Mouse (Mus musculus): ENCODE data around the gene Trim31. TPM values are rescaled to one million over a fixed set of nuclear protein-coding genes. Genes with fewer than 3 reads are reported as not detected.

Trim31 gene
- polyA plus RNA-seq (2015; fragmentation: Nextera tagmentation; extraction: Ambion mirVana) = not detected in 2 replicates

DNA sequence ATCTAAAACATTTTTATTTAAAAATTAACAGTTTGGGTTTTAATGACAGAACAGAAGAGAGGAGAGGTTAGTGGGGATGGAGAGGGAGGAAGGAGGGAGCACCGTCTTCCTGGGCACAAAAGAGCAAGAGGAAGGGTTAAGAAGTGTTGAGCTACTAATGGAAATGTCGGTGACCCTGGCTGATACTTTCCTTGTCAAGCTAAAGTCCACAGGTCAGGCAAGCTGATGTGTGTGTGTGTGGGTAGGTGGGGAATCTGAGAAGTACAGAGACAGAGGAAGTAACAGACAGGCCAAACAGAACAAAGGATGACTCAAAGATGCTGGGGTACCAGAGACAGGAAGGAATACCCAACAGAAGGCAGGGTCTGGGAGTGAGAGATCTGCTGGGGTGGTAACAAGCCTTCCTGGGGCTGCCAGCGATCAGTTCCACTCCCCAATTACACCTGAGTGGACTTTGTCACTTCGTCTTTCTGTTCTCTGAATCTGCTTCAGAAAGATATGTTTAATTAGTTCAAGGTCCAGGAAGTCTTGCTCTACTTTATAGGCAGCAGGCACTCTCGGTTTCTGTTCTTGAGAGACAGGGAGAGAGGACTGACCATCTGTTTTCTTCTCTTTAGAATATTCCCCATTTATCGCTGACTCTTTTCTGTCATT, at the start of gene Trim31:
Gene Trim31 (plus strand): TSS at position 567 of the 654 bp plus-strand sequence.

DNA sequence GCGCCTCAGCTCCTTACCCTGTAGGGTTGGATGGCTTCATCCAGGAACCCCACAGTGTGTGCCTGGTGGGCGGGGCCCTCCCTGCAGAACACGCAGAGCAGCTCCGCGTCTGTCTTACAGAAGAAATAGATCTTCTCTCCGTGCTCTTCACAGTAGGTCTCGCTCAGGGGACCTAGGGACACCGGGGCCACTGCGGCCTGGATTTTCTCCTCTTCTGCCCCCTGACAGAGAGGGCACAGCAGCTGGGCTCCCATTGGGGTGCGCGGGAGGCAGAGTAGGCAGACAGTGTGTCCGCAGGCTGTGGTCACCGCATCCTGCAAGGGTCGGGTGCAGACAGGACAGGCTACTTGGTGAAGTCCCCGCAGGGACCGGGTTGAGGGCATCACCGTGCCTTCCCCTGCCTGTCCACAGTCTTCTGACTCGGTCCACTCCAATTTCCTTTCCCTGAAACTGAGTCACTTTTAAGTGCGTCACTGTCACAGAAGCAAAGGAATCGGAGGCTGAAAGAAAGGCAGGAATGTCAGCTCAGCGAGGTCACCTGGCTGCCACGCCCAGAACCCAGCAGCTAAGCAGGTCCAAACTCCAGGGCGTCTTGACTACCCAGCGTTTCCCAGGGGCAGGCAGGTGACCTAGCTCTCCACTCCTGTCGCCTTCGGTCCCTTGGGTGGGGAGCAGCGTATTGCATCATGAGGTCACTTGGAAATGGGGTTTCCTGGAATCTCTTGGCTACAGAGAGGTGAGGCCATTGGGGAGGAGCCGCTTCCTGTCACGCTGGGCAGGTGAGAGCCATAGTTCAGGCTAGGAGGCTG, 31.0 kb upstream of the Trim31 start, which contains the start of gene Trim15:
Gene Trim15 (minus strand): TSS at position 492 of the 809 bp plus-strand sequence.

GRCm38 (mm10) chr17:36869284-36869954, 28.5 kb upstream of the Trim31 start, which contains the start of gene Trim10:
TSS of gene Trim10 (plus strand) at chr17:36869574.

DNA sequence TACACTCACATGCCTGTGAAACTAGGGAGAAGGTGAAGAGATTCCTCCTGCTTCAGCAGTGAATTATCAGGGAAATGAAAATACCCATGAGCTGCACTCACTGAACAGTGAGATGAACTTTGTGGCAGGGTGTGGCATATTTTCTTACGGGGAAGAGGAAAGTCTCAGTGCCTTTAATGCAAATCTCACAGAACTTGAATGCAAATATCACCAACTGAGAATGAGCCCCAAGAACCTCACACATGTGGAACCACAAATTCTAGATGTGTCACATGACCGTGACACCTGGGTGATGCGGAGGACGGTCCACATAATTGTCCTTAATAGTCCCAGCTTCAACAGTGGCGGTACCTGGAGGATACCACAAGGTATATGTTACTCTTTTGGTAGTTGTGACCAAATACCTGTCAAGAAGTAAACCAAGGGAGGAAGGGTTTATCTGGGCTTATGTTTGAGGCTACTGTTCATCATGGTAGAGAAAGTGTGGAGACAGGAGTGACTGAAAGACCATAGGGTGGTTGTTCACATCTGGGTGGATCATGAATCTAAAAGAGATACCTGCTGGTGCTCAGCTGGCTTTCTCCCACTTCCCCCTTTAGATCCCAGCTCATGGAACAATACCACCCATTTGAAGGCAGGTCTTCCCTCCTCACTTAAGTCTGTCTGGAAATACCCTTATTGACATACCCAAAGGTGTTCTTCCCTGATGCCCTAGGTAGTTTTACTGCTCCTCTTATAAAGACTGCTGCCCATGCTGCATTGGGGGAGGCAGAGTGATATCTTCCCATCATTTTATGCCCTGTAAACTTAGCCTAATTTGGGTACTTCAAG, 7.6 kb upstream of the Trim31 start, which contains the start of gene Trim40:
Gene Trim40 (minus strand): TSS at position 51 of the 831 bp plus-strand sequence.

DNA sequence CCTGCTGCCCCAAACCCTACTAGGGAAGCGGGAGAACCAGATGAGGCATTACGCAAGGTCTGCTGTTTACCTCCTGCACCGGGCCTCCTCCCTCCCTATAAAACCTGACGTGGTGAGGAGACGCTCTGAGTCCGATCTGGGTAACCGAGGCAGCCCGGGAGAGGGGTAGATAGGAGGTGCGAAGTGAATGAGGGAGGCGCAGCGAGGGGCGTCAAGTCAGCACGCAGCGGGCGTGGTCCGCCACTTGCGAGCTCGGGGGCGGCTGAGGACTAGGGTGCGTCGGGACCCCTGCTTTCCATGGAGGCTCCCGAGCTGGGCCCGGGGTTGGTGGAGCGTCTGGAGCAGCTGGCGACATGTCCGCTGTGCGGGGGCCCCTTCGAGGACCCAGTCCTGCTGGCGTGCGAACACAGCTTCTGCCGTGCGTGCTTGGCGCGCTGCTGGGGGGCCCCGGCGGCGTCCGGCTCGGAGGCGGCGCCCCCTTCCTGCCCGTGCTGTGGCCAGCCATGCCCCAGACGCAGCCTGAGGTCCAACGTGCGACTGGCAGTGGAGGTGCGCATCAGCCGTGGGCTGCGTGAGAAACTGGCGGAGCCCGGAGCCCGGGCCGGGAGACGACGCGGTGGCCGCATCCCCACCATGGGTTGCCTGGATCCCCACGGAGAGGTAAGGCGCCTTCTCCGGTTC, 45.0 kb downstream of the Trim31 start, which contains the start of gene Rnf39:
Gene Rnf39 (plus strand): TSS at position 128 of the 681 bp plus-strand sequence.

DNA sequence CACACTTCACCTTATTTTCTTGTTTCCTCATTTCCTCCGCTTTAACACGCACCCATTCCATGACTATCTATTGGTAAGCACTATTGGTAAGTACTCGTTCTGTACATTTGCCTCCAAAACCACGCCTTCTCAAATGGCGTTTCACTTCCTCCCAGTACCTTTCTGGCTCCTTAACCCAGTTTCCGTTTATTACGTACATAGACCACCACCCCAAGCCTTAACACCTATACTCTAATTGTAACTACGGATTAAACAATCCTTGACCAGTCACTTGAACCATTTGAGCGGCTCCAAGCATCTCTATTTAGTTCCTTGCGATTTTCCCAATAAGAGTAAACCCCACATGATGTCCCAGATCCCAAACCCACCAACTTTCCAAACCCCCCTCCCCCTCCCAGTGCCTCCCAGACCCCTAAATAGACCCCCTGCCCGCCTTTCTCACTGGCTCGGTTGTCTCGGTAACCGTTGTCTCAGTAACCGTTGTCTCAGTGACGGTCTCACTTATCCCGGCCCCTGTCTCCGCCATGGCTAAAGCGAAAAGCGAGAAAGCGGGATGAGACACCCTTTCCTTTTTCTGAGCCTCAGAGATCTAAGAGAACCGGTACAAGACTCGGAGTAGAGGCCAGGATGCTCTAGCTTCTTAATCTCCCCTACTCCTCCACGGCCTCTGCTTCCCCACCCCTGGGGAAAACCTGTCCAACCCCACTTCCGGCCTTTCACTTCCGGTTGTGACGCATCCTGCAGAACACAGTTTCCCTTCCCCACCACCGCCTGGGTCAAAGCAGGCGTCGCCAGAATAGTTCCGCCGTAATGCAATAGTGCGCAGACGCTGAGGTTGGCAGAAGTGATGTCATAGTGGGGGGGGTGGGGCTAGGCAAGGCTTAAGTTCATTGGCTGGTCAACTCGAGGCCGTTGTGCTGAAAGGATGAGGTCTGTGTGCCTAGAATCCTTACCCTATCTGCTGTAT, 53.3 kb downstream of the Trim31 start, which contains the start of gene Ppp1r11:
Gene Ppp1r11 (minus strand): TSS at position 761 of the 967 bp plus-strand sequence.

DNA sequence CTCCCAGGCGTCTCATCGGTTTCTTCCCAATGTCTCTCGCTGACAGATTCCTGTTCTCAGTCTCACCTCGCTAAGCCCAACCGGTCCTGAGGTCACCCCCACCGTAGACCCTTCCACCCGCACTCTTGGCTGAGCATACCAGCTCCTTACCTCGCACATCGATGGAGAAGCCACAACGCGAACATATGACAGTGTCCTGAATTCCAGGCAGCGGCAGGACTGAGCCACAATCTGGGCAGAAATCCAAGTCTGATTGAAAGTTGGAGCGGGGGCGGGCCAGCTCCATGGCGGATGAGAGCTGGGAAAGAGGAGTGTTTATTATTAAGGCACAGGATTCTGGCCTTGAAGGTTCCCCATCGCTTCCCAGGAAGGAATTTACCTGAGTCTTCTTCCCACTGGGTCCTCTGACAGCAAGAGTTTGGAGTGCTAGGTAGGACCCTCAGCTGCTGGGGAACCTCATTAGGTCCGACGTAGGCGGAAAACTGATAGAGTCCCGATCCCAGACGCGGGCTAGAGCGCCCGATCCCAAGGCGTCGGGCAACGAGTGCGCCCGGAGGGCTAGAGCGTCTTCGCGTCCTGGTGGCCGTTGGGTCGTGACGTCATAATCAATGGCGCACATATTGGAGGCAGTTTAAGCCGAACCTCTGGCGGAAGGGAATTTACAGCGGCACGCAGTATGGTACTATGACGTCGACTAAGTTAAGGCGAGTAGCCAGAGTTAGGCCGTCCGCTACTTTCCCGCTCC, 60.3 kb downstream of the Trim31 start, which contains the start of the genes Znrd1 and Znrd1as:
Gene Znrd1 (minus strand): TSS at position 561 of the 745 bp plus-strand sequence.
Gene Znrd1as (plus strand): TSS at position 594 of the 745 bp plus-strand sequence.

Other genes starting within 250 kb of the Trim31 start
- gene H2-M1, start 225.9 kb upstream of the Trim31 start, polyA plus RNA-seq (2015; fragmentation: Nextera tagmentation; extraction: Ambion mirVana) = not detected in 2 replicates
- gene H2-M10.5, start 125.2 kb upstream of the Trim31 start, polyA plus RNA-seq (2015; fragmentation: Nextera tagmentation; extraction: Ambion mirVana) = not detected in 2 replicates
- gene H2-M10.6, start 85.9 kb upstream of the Trim31 start, polyA plus RNA-seq (2015; fragmentation: Nextera tagmentation; extraction: Ambion mirVana) = not detected in 2 replicates
- 37.8 and 41.8 TPM in 2 replicates for gene Trim26, start 61.0 kb upstream of the Trim31 start, polyA plus RNA-seq (2015; fragmentation: Nextera tagmentation; extraction: Ambion mirVana)
- 0.90 and 1.1 TPM in 2 replicates for gene Trim15, start 30.9 kb upstream of the Trim31 start, polyA plus RNA-seq (2015; fragmentation: Nextera tagmentation; extraction: Ambion mirVana)
- gene Trim10, start 28.5 kb upstream of the Trim31 start, polyA plus RNA-seq (2015; fragmentation: Nextera tagmentation; extraction: Ambion mirVana) = 0.28 and 0.39 TPM in 2 replicates
- 0.19 TPM in 1 of 2 replicates, not detected in the other for gene Trim40, start 8.0 kb upstream of the Trim31 start, polyA plus RNA-seq (2015; fragmentation: Nextera tagmentation; extraction: Ambion mirVana)
- 4.5 and 5.2 TPM in 2 replicates for gene Rnf39, start 44.8 kb downstream of the Trim31 start, polyA plus RNA-seq (2015; fragmentation: Nextera tagmentation; extraction: Ambion mirVana)
- gene Ppp1r11, start 53.6 kb downstream of the Trim31 start, polyA plus RNA-seq (2015; fragmentation: Nextera tagmentation; extraction: Ambion mirVana) = 153 and 169 TPM in 2 replicates
- 54.6 and 58.0 TPM in 2 replicates for gene Znrd1, start 60.4 kb downstream of the Trim31 start, polyA plus RNA-seq (2015; fragmentation: Nextera tagmentation; extraction: Ambion mirVana)
- 3.4 and 4.6 TPM in 2 replicates for gene Znrd1as, start 60.5 kb downstream of the Trim31 start, polyA plus RNA-seq (2015; fragmentation: Nextera tagmentation; extraction: Ambion mirVana)
- gene 2410137M14Rik, start 83.1 kb downstream of the Trim31 start, polyA plus RNA-seq (2015; fragmentation: Nextera tagmentation; extraction: Ambion mirVana) = 0.25 TPM in 1 of 2 replicates, not detected in the other
- gene H2-M5, start 91.4 kb downstream of the Trim31 start, polyA plus RNA-seq (2015; fragmentation: Nextera tagmentation; extraction: Ambion mirVana) = 1.1 and 1.4 TPM in 2 replicates
- 106 and 132 TPM in 2 replicates for gene Zfp57, start 103.0 kb downstream of the Trim31 start, polyA plus RNA-seq (2015; fragmentation: Nextera tagmentation; extraction: Ambion mirVana)
- gene Mog, start 125.3 kb downstream of the Trim31 start, polyA plus RNA-seq (2015; fragmentation: Nextera tagmentation; extraction: Ambion mirVana) = 0.88 and 2.0 TPM in 2 replicates
- 95.5 and 105 TPM in 2 replicates for gene Gabbr1, start 147.8 kb downstream of the Trim31 start, polyA plus RNA-seq (2015; fragmentation: Nextera tagmentation; extraction: Ambion mirVana)
- gene Olfr90, start 190.4 kb downstream of the Trim31 start, polyA plus RNA-seq (2015; fragmentation: Nextera tagmentation; extraction: Ambion mirVana) = 0.08 TPM in 1 of 2 replicates, not detected in the other
- gene Olfr91, start 200.2 kb downstream of the Trim31 start, polyA plus RNA-seq (2015; fragmentation: Nextera tagmentation; extraction: Ambion mirVana) = not detected in 2 replicates
- not detected in 2 replicates for gene Olfr92, start 222.0 kb downstream of the Trim31 start, polyA plus RNA-seq (2015; fragmentation: Nextera tagmentation; extraction: Ambion mirVana)